Comparison of ENCODE assay signal across 30 mouse cellular contexts in genomic region chr4:116244240-116244639, GRCm38 (mm10).
"Had no signal": no experiment of that assay in that cellular context is flagged by ENCODE, and none has a peak within 500 bp of the region (broad histone marks: within the 10 kb centered on the region; RNA-seq: fewer than 3 reads in every experiment).

No protein-coding gene starts in this region.

- DNase-seq: heart, postnatal 10 days; heart, postnatal 14 days; heart, postnatal 36 days; heart, postnatal 4 days; kidney, adult 11 months; kidney, adult 18-20 months; kidney, adult 2 months; kidney, adult 8-10 months; kidney, adult 9 months; kidney, postnatal 10 days; kidney, postnatal 14 days; kidney, postnatal 25 days; kidney, postnatal 36 days; kidney, postnatal 4 days; layer of hippocampus, adult 9-11 months; layer of hippocampus, postnatal 36 days had no signal

- H3K9ac ChIP-seq: heart, embryonic 12.5 days; heart, embryonic 13.5 days; heart, embryonic 15.5 days; hindbrain, embryonic 12.5 days; hindbrain, embryonic 13.5 days; hindbrain, embryonic 14.5 days; hindbrain, embryonic 15.5 days; intestine, embryonic 15.5 days; kidney, embryonic 15.5 days had no signal

- H3K27ac ChIP-seq: heart, embryonic 13.5 days; heart, embryonic 15.5 days; hindbrain, embryonic 10.5 days; hindbrain, embryonic 12.5 days; hindbrain, embryonic 13.5 days; hindbrain, embryonic 14.5 days; hindbrain, embryonic 15.5 days; hindbrain, postnatal 0 days; intestine, embryonic 15.5 days; kidney, embryonic 15.5 days; kidney, postnatal 0 days; layer of hippocampus, adult 2 months had no signal

- H3K27me3 ChIP-seq: heart, embryonic 12.5 days; heart, embryonic 13.5 days; heart, embryonic 15.5 days; hindbrain, embryonic 12.5 days; hindbrain, embryonic 13.5 days; hindbrain, embryonic 15.5 days; intestine, embryonic 15.5 days; kidney, embryonic 15.5 days had no signal

- H3K9me3 ChIP-seq: heart, embryonic 12.5 days; heart, embryonic 13.5 days; heart, embryonic 15.5 days; hindbrain, embryonic 10.5 days; hindbrain, embryonic 12.5 days; hindbrain, embryonic 13.5 days; hindbrain, embryonic 15.5 days; intestine, embryonic 15.5 days; kidney, embryonic 15.5 days had no signal

- H3K36me3 ChIP-seq: heart, embryonic 15.5 days; hindbrain, embryonic 15.5 days; intestine, embryonic 15.5 days had no signal

- H3K4me3 ChIP-seq: heart, embryonic 12.5 days; heart, embryonic 13.5 days; heart, embryonic 15.5 days; hindbrain, embryonic 10.5 days; hindbrain, embryonic 12.5 days; hindbrain, embryonic 13.5 days; hindbrain, embryonic 15.5 days; intestine, embryonic 15.5 days; kidney, embryonic 15.5 days; layer of hippocampus, adult 2 months; left cerebral cortex, adult 2 months had no signal

- H3K4me1 ChIP-seq: heart, embryonic 12.5 days; heart, embryonic 13.5 days; heart, embryonic 15.5 days; hindbrain, embryonic 10.5 days; hindbrain, embryonic 12.5 days; hindbrain, embryonic 13.5 days; hindbrain, embryonic 15.5 days; intestine, embryonic 15.5 days; kidney, embryonic 15.5 days had no signal
